Mouse (Mus musculus) frontal cortex, postnatal 25 days (tissue): Measurements from ENCODE around the gene St6galnac3.

ENCODE experiments used
- DNase-seq, 2 experiments: peaks; one replicate each; pipeline ENCODE4 v3.0.0; 2022; ENCODE audit warnings: low spot score in 2 of 2

St6galnac3 gene

GRCm38 (mm10) chr3:153161676-153162075, 563.3 kb downstream of the St6galnac3 start:
- no peak for DNase-seq

GRCm38 (mm10) chr3:153160683-153161082, 564.3 kb downstream of the St6galnac3 start:
- no peak for DNase-seq

- no peak for DNase-seq
Observed at GRCm38 (mm10) chr3:153148887-153149286, 576.1 kb downstream of the St6galnac3 start.
